Mouse (Mus musculus) embryo, embryonic 9.5 days (tissue): ENCODE measurements around the gene Msto1.
"Not testable (repeated sequence)": the region's sequence is repeated elsewhere in the genome, so short reads cannot be mapped to it uniquely, and the experiment has no call there.

Experiments used
- DNase-seq: peaks from one replicate; pipeline ENCODE4 v3.0.0-alpha.2; 2017; ENCODE audit errors: extremely low spot score

Gene Msto1

GRCm38 (mm10) chr3:88913511-88914383 lies at the start of gene Msto1:
Gene Msto1 (minus strand): TSS chr3:88913999.
- DNase-seq: peak; percentile 91

- DNase-seq: not testable (repeated sequence)
Observed at GRCm38 (mm10) chr3:88963211-88963610, 49.4 kb upstream of the Msto1 start.

- no peak for DNase-seq
Observed at GRCm38 (mm10) chr3:88953736-88954135, 39.9 kb upstream of the Msto1 start.

- no peak for DNase-seq
Observed at GRCm38 (mm10) chr3:88953246-88953645, 39.4 kb upstream of the Msto1 start.

- no peak for DNase-seq
Observed at GRCm38 (mm10) chr3:88951327-88951800, 37.6 kb upstream of the Msto1 start.

- peak; percentile 88 for DNase-seq
Observed at GRCm38 (mm10) chr3:88950576-88951326, 37.0 kb upstream of the Msto1 start, which contains the start of the genes Ash1l and Dap3. Gene Ash1l (plus strand): TSS chr3:88950622. Gene Dap3 (minus strand): TSS chr3:88951181.

GRCm38 (mm10) chr3:88949786-88950575 lies 36.2 kb upstream of the Msto1 start:
- peak; percentile 95 for DNase-seq

GRCm38 (mm10) chr3:88944109-88944508 lies 30.3 kb upstream of the Msto1 start:
- no peak for DNase-seq

GRCm38 (mm10) chr3:88942316-88942880 lies 28.6 kb upstream of the Msto1 start:
- DNase-seq: no peak

GRCm38 (mm10) chr3:88939749-88940148 lies 25.9 kb upstream of the Msto1 start:
- DNase-seq: peak; percentile 32

GRCm38 (mm10) chr3:88939071-88939470 lies 25.3 kb upstream of the Msto1 start:
- DNase-seq: no peak

- no peak for DNase-seq
Observed at GRCm38 (mm10) chr3:88929501-88929900, 15.7 kb upstream of the Msto1 start.

GRCm38 (mm10) chr3:88925651-88926050 lies 11.9 kb upstream of the Msto1 start:
- DNase-seq: no peak

- no peak for DNase-seq
Observed at GRCm38 (mm10) chr3:88923989-88924591, 10.3 kb upstream of the Msto1 start.

GRCm38 (mm10) chr3:88921411-88921810 lies 7.6 kb upstream of the Msto1 start:
- no peak for DNase-seq

- DNase-seq: no peak
Observed at GRCm38 (mm10) chr3:88918981-88919380, 5.2 kb upstream of the Msto1 start.

- no peak for DNase-seq
Observed at GRCm38 (mm10) chr3:88914384-88914810, 598 bp upstream of the Msto1 start.

GRCm38 (mm10) chr3:88912585-88912984 lies 1.2 kb downstream of the Msto1 start:
- DNase-seq: no peak

- no peak for DNase-seq
Observed at GRCm38 (mm10) chr3:88906393-88907159, 7.2 kb downstream of the Msto1 start.

GRCm38 (mm10) chr3:88905741-88906140 lies 8.1 kb downstream of the Msto1 start:
- DNase-seq: no peak
